Mouse (Mus musculus) lung, postnatal 25 days (tissue): ENCODE measurements around the gene Sf3b4.
"Not testable (repeated sequence)": the region's sequence is repeated elsewhere in the genome, so short reads cannot be mapped to it uniquely, and the experiment has no call there.

Experiments
- DNase-seq: peaks from one replicate; pipeline ENCODE4 v3.0.0; 2022; ENCODE audit warnings: low spot score

Gene Sf3b4

GRCm38 (mm10) chr3:96220131-96220764 lies 48.1 kb downstream of the Sf3b4 start:
- not testable (repeated sequence) for DNase-seq

DNA sequence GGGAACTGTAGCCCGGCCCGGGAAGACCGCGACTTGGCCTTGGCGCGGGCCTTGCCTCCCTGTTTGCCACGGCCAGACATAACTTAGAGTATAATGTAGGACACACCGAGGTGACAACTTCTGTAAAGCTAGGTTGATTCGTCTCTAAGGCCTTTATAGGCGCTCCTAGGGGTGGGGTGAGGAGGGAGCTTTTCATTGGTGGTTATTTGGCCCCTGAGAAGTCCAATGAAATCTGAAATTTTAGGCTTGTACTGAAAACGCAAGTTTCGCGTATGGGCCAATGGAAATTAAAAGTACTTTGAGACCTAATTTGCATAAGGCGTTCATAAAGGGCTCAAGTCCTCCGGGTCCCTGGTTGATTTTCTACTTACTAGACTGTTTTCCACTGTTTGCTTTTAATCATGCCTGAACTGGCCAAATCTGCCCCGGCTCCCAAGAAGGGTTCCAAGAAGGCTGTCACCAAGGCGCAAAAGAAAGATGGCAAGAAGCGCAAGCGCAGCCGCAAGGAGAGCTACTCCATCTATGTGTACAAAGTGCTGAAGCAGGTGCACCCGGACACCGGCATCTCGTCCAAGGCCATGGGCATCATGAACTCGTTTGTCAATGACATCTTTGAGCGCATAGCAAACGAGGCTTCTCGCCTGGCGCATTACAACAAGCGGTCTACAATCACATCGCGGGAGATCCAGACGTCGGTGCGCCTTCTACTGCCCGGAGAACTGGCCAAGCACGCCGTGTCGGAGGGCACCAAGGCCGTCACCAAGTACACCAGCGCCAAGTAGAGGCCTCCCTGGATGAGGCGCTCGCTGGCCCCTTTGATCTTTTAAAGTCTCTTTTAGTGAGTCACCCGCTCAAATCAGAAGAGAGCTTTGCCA lies 48.9 kb downstream of the Sf3b4 start, which contains the start of the genes Hist2h2ac and Hist2h2be:
Gene Hist2h2ac, minus strand, starts transcription at position 116 of the 875 bp plus-strand sequence.
Gene Hist2h2be, plus strand, starts transcription at position 355 of the 875 bp plus-strand sequence.
- peak; percentile 96 for DNase-seq

DNA sequence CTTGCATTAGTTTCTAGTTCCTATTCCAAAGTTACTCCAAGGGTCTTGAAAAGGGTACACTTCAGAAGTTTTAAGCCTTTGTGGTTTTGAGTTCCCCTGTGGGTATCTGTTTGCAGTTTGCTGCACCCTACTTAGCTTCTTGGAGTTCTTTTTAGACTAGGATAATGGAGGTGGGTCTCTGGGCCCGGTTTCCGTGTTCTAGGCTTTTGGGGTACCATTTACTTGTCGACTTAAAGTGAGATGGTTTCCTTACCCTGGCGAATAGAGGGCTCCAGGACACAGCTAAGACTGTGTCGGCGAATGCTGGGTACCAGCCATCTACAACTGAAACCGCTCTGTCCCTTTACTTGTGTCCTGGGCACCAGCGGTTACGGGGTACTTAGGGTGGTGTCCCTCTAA lies 49.5 kb downstream of the Sf3b4 start:
- DNase-seq: no peak

- no peak for DNase-seq
Measured at GRCm38 (mm10) chr3:96222774-96223173, 50.6 kb downstream of the Sf3b4 start.

DNA sequence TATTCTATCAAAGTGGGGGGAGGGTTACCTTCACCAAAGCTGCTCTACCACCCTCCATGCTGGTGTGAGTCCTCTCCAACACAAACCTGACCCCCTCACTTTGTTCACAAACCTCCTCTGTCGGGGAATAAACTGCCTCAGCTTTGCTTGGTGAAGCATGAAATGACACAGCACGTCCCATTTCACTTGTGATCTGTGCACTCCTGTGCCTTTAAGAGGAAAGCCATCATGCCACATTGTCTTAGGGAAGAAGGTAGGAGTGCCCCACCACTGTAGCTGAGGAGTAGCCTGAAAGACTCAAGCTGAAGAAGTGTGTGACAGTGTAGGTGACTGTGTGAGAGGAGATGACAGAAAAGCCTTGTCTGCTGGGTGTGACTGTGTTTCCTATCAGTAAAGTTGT lies 53.3 kb downstream of the Sf3b4 start:
- DNase-seq: no peak
